Comparison of ENCODE assay signal across 9 mouse cellular contexts in genomic region chr8:88520985-88521527, GRCm38 (mm10). TPM values are rescaled to one million over a fixed set of nuclear protein-coding genes. Genes with fewer than 3 reads are reported as not detected.
A peak's percentile ranks its signal among the peaks of the same experiment; 100 is the strongest.
DNase-seq lines count a peak whose midpoint lies in the region; ATAC-seq and TF ChIP-seq lines count a peak whose summit lies in the region.
"Had no signal": no experiment of that assay in that cellular context is flagged by ENCODE, and none has a peak within 500 bp of the region (broad histone marks: within the 10 kb centered on the region; RNA-seq: fewer than 3 reads in every experiment).

Gene Nkd1 (plus strand): TSS chr8:88521354.

- peak within 1 kb of the TSS; percentile 57 for H3K9ac ChIP-seq in forebrain, postnatal 0 days

- WGBS in forebrain, postnatal 0 days, result 1% methylated on average over 39 of the region's 67 CpGs
- under 1% methylated on average over 60 of the region's 67 CpGs for WGBS in lung, adult 2 months

- DNase-seq in CD8-positive naive resting alpha-beta T cell, adult 2 months (ENCODE audit: low read depth in 2 of 2, low spot score in 2 of 2), result peak; percentile 15 to 43
- DNase-seq in cerebellum, adult 11 months, result peak; percentile 80
- peak; percentile 83 for DNase-seq in forebrain, postnatal 0 days
- DNase-seq in heart, postnatal 25 days (ENCODE audit: low spot score), result peak; percentile 63
- peak; percentile 77 to 83 for DNase-seq in layer of hippocampus, adult 2 months (ENCODE audit: low spot score in 2 of 2)
- peak; percentile 88 for DNase-seq in lung, adult 2 months
- peak; percentile 80 for DNase-seq in ovary, adult 18-20 months (ENCODE audit: low spot score)
- DNase-seq in thymus, postnatal 0 days (ENCODE audit: low spot score), result peak; percentile 81

- intact Hi-C loops in heart, postnatal 25 days (cut with DNase I), result loop anchor here (5.0 kb wide), 1 partner anchor 101 kb away; no protein-coding TSS in a partner anchor

- no peaks in the 10 kb centered on the region for H3K36me3 ChIP-seq in forebrain, postnatal 0 days (ENCODE audit: insufficient read depth)
- H3K36me3 ChIP-seq: G1E had no signal

- no peaks in the 10 kb centered on the region for H3K9me3 ChIP-seq in forebrain, postnatal 0 days (ENCODE audit: low read length)

- TF ChIP-seq POLR2A in lung, adult 2 months (IDR thresholded peaks at IDR 0.05; ENCODE audit: borderline replicate concordance, extremely low read depth, low read depth, low read length), result peak; percentile 76; the same call in 1 of the 2 replicates

- H3K27me3 ChIP-seq in forebrain, postnatal 0 days (ENCODE audit: insufficient read depth, low read length), result no peaks in the 10 kb centered on the region

- no peak within 1 kb of the TSS; the same call in 1 of the 2 replicates for H3K27ac ChIP-seq in forebrain, postnatal 0 days (ENCODE audit: low read depth, low read length)
- H3K27ac ChIP-seq in layer of hippocampus, adult 2 months, result peak within 1 kb of the TSS; percentile 79

- no peaks in the 10 kb centered on the region; the same call in none of the 2 replicates for H3K4me1 ChIP-seq in forebrain, postnatal 0 days (ENCODE audit: insufficient read depth)
- peaks cover 11% of the 10 kb centered on the region for H3K4me1 ChIP-seq in lung, adult 2 months (ENCODE audit: control insufficient read depth, insufficient read depth, low read length)

- peak; percentile 90 for ATAC-seq in forebrain, postnatal 0 days

- TF ChIP-seq CTCF in forebrain, postnatal 0 days (IDR thresholded peaks at IDR 0.05; ENCODE audit: low read depth), result peak; percentile 52
- peak; percentile 60 for TF ChIP-seq CTCF in layer of hippocampus, adult 2 months (conservative IDR thresholded peaks at IDR 0.05)
- TF ChIP-seq CTCF in lung, adult 2 months (IDR thresholded peaks at IDR 0.05; ENCODE audit: insufficient read depth, low read length), result peak; percentile 25; the same call in 1 of the 2 replicates

- H3K4me2 ChIP-seq in forebrain, postnatal 0 days (ENCODE audit: low read depth), result peak within 1 kb of the TSS; percentile 99

- H3K4me3 ChIP-seq in forebrain, postnatal 0 days (ENCODE audit: low read depth, low read length), result peak within 1 kb of the TSS; percentile 72
- H3K4me3 ChIP-seq in layer of hippocampus, adult 2 months, result peak within 1 kb of the TSS; percentile 74
- peak within 1 kb of the TSS; percentile 78 for H3K4me3 ChIP-seq in lung, adult 2 months (replicated peaks; ENCODE audit: extremely low read depth, low read depth, low read length)

RNA-seq across cellular contexts. Expression of gene Nkd1, which starts in this region (rescaled TPM):
- total RNA-seq in forebrain, postnatal 0 days (2014; rRNA removed), result 18.8 and 22.8 TPM in 2 replicates
- 30.5 and 33.6 TPM in 2 replicates for polyA plus RNA-seq in forebrain, postnatal 0 days (2015; fragmentation: Nextera tagmentation; extraction: Ambion mirVana)
- 1 to 10 TPM; 2.9 to 3.9 TPM for total RNA-seq in heart, postnatal 25 days (2021)
- total RNA-seq in layer of hippocampus, adult 2 months (2021), result 10 to 100 TPM in 1 of 2 experiments, 1 to 10 TPM in 1; 8.8 to 10.1 TPM
- 143 and 171 TPM in 2 replicates for polyA plus RNA-seq in lung, adult 2 months (2012; rRNA removed)
- 4.1 and 4.7 TPM in 2 replicates for polyA plus RNA-seq in thymus, postnatal 0 days (2015; fragmentation: Nextera tagmentation; extraction: Ambion mirVana)
- polyA plus RNA-seq: G1E had no signal

Comparison
In these comparisons a context has a peak if more than half of its experiments do, and no peak if none do; other contexts are left out.
1. DNase-seq: peak in every context shown above with its lines; median percentile 88 in lung, adult 2 months; 83 in forebrain, postnatal 0 days; 81 in thymus, postnatal 0 days; 80 in cerebellum, adult 11 months; 80 in layer of hippocampus, adult 2 months; 80 in ovary, adult 18-20 months; 63 in heart, postnatal 25 days; 29 in CD8-positive naive resting alpha-beta T cell, adult 2 months.